Mouse (Mus musculus): ENCODE measurements around the gene Cyba. TPM values are rescaled to one million over a fixed set of nuclear protein-coding genes. Genes with fewer than 3 reads are reported as not detected.

The Cyba gene
- total and polyA plus RNA-seq, 3 experiments: 41.2 to 92.8 (median 43.9) TPM

DNA sequence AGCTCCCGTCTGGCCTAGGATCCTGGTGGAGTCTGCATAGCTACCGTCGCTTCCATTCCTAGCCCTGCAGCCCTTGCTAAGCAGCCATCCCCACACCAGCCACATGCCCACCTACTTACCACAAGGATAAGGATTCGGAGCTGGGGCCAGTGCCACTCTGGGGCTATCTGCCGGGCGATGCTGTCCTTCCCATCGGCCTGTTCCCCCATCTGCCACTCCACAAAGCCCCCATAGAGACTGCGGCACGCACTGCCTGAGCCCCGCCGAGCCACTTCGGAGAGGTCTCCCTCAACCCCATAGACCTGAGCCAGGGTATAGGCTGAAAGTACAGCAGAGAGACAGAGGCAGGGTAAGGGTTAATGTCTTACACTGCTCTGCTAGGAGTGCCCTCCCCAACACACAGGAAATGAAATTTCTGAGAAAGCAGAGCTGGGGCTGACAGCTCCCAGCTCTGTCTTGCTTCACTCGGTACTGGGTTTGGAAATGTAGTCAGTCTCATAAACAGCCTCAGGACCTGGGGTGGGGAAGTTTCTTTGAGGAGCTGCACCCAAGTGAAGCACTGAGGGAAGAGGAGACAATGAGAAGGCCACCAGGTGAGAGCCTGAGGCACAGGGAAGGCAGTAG, 5.1 kb upstream of the Cyba start:
- no peaks in the 10 kb centered on the region for H3K36me3 ChIP-seq (ENCODE audit: control insufficient read depth, insufficient read depth, low read length)
- H3K9ac ChIP-seq (ENCODE audit: low read depth, low read length): no peak overlapping the region
- no peak overlapping the region for H3K27ac ChIP-seq
- H3K79me2 ChIP-seq (replicated peaks; ENCODE audit: control insufficient read depth, insufficient read depth, low read length): no peaks in the 10 kb centered on the region
- no peak for TF ChIP-seq POLR2A (IDR thresholded peaks at IDR 0.05; ENCODE audit: insufficient read depth, low read depth, low read length)
- TF ChIP-seq EP300 (IDR thresholded peaks at IDR 0.05; ENCODE audit: insufficient read depth, low read depth, low read length): no peak
- no peak for TF ChIP-seq CTCF (IDR thresholded peaks at IDR 0.05)
- H3K4me1 ChIP-seq (ENCODE audit: control insufficient read depth, insufficient read depth, low read length): peaks cover 2% of the 10 kb centered on the region; the same call in 1 of the 2 replicates
- DNase-seq: peak in 1 of 2 experiments; percentile 16
- no peak overlapping the region for H3K4me3 ChIP-seq
- no peaks in the 10 kb centered on the region for H3K27me3 ChIP-seq (ENCODE audit: control insufficient read depth, insufficient read depth, low read length)
- intact Hi-C loops (cut with DNase I): no loop called here
- WGBS: 88% methylated on average over 13 of the region's 13 CpGs

DNA sequence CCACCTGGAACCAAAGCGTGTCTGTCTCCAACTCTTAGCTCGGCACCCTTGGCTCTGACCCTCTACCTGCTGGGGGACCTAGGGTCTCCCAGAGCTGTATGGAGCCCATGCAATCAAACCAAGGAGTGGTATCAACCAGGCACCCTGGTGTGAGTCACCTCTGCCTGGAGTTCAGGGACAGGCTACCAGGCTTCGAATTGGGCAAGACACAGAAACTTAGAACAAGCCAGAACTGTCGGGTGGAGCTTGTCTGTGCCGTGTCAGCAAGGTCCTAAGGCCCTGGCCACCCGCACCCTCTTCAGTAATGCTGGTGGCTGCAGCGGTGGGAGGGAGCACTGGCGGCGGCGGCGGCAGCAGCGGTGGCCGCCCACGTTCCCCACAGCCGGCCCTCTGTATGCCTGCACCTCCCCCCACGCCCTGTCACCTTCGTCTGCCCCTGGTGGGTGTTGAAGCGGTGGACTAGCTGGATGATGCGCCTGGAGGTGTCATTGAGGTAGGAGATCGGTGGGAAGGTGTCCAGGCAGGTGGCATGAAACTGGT, 3.9 kb upstream of the Cyba start:
- H3K79me2 ChIP-seq (replicated peaks; ENCODE audit: control insufficient read depth, insufficient read depth, low read length): no peaks in the 10 kb centered on the region
- no peaks in the 10 kb centered on the region for H3K27me3 ChIP-seq (ENCODE audit: control insufficient read depth, insufficient read depth, low read length)
- peak in 1 of 2 experiments; percentile 14 for DNase-seq
- H3K27ac ChIP-seq: no peak overlapping the region
- peaks cover 4% of the 10 kb centered on the region; the same call in 1 of the 2 replicates for H3K4me1 ChIP-seq (ENCODE audit: control insufficient read depth, insufficient read depth, low read length)
- WGBS: 88% methylated on average over 20 of the region's 20 CpGs
- intact Hi-C loops (cut with DNase I): no loop called here
- H3K4me3 ChIP-seq: no peak overlapping the region
- TF ChIP-seq POLR2A (IDR thresholded peaks at IDR 0.05; ENCODE audit: insufficient read depth, low read depth, low read length) (no peak), EP300 (IDR thresholded peaks at IDR 0.05; ENCODE audit: insufficient read depth, low read depth, low read length) (no peak), CTCF (IDR thresholded peaks at IDR 0.05) (no peak)
- H3K36me3 ChIP-seq (ENCODE audit: control insufficient read depth, insufficient read depth, low read length): no peaks in the 10 kb centered on the region
- no peak overlapping the region for H3K9ac ChIP-seq (ENCODE audit: low read depth, low read length)

DNA sequence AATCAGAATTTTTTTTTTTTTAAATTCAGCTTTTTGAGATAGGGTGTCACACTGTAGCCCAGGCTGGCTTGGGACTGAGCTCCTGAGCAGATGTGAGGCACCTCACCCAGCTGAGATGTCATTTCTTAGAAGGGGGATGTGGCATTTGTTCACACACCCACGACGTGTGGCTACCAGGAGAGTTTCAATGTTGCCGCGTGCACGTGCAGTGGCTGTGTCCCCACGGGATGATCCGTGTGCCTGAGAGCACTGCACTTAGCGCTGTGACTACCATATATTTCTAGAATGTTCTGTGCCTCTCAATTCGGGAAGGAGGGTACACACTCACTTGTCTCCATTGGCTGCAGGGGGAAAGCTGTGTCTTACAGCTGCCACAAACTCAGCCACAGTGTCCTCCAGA, 3.4 kb upstream of the Cyba start:
- intact Hi-C loops (cut with DNase I): no loop called here
- TF ChIP-seq POLR2A (IDR thresholded peaks at IDR 0.05; ENCODE audit: insufficient read depth, low read depth, low read length): no peak
- TF ChIP-seq EP300 (IDR thresholded peaks at IDR 0.05; ENCODE audit: insufficient read depth, low read depth, low read length): no peak
- Histone ChIP-seq H3K79me2 (replicated peaks; ENCODE audit: control insufficient read depth, insufficient read depth, low read length) (no peaks in the 10 kb centered on the region), H3K4me3 (no peak overlapping the region), H3K36me3 (ENCODE audit: control insufficient read depth, insufficient read depth, low read length) (no peaks in the 10 kb centered on the region), H3K9ac (ENCODE audit: low read depth, low read length) (no peak overlapping the region), H3K27me3 (ENCODE audit: control insufficient read depth, insufficient read depth, low read length) (no peaks in the 10 kb centered on the region), H3K27ac (no peak overlapping the region), H3K4me1 (ENCODE audit: control insufficient read depth, insufficient read depth, low read length) (peaks cover 4% of the 10 kb centered on the region; the same call in 1 of the 2 replicates)
- 93% methylated on average over 9 of the region's 9 CpGs for WGBS
- no peak for DNase-seq

DNA sequence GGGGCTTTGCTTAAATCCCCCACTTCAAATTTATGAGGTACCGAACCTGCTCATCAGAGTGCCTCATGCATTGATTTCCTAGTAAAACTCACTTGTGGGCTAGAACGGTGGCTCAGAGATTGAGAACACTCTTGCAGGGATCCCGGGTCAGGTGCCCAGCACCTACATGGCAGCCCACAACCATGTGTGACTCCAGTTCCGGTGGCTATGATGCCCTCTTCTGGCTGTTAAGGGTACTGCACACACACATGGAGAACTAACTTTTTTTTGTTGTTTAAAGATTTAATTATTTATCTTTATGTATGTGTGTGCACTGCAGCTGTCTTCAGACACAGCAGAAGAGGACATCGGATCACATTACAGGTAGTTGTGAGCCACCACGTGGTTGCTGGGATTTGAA, 2.6 kb upstream of the Cyba start:
- 92% methylated on average over 6 of the region's 6 CpGs for WGBS
- Histone ChIP-seq H3K4me3 (no peak overlapping the region), H3K27me3 (ENCODE audit: control insufficient read depth, insufficient read depth, low read length) (no peaks in the 10 kb centered on the region), H3K36me3 (ENCODE audit: control insufficient read depth, insufficient read depth, low read length) (no peaks in the 10 kb centered on the region), H3K4me1 (ENCODE audit: control insufficient read depth, insufficient read depth, low read length) (peaks cover 4% of the 10 kb centered on the region; the same call in 1 of the 2 replicates), H3K9ac (ENCODE audit: low read depth, low read length) (no peak overlapping the region), H3K27ac (no peak overlapping the region), H3K79me2 (replicated peaks; ENCODE audit: control insufficient read depth, insufficient read depth, low read length) (no peaks in the 10 kb centered on the region)
- no peak for DNase-seq
- TF ChIP-seq CTCF (IDR thresholded peaks at IDR 0.05) (peak; percentile 61), POLR2A (IDR thresholded peaks at IDR 0.05; ENCODE audit: insufficient read depth, low read depth, low read length) (no peak)
- intact Hi-C loops (cut with DNase I): no loop called here

DNA sequence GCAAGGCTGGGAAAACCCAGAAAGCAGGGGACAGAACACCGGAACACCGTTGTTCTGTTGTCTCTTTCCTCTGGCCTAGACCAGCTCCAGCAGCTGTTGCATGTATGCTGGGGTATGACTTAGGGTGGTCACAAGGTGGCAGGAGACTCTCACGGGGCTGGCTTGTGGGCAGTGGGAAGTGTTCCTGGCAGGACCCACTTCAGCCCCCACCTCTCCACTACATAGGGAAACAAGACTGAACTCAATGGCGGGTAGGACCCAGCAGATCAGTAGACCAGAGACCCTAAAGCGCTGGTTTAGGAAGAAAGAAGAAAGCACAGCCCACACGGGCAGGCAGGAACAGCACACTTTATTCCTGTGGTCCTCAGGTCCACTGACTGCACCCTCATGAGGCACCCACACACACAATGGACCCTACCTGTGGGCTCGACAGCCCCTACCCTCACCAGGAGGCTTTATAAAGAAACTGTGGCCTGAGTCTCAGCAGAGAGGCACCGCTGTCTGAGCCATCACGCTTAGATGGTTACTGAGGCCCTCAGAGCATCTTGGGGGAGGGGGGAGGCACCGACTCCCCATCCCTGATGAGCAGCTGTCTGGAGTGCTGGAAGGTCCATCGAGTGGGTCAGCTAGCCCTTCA, 657 bp upstream of the Cyba start:
- Histone ChIP-seq H3K27me3 (ENCODE audit: control insufficient read depth, insufficient read depth, low read length) (no peaks in the 10 kb centered on the region), H3K4me1 (ENCODE audit: control insufficient read depth, insufficient read depth, low read length) (peaks cover 4% of the 10 kb centered on the region; the same call in 1 of the 2 replicates), H3K4me3 (peak overlapping the region; percentile 75), H3K79me2 (replicated peaks; ENCODE audit: control insufficient read depth, insufficient read depth, low read length) (no peaks in the 10 kb centered on the region), H3K27ac (peak overlapping the region; percentile 94), H3K36me3 (ENCODE audit: control insufficient read depth, insufficient read depth, low read length) (no peaks in the 10 kb centered on the region), H3K9ac (ENCODE audit: low read depth, low read length) (no peak overlapping the region; the same call in 1 of the 2 replicates)
- TF ChIP-seq POLR2A (IDR thresholded peaks at IDR 0.05; ENCODE audit: insufficient read depth, low read depth, low read length): no peak
- TF ChIP-seq CTCF (IDR thresholded peaks at IDR 0.05): peak; percentile 50
- intact Hi-C loops (cut with DNase I): loop anchor here (2.0 kb wide), 1 partner anchor 65 kb away; no protein-coding TSS in a partner anchor
- 70% methylated on average over 11 of the region's 11 CpGs for WGBS
- DNase-seq: no peak
